Mouse (Mus musculus) embryonic facial prominence, embryonic 12.5 days (tissue): Measurements from ENCODE around the gene Hck. TPM values are rescaled to one million over a fixed set of nuclear protein-coding genes. Genes with fewer than 3 reads are reported as not detected.

ENCODE experiments used
- ATAC-seq: fragments of 200-750 bp; cut with Nextera tagmentation; 2 replicates; pipeline ENCODE4 v1.8.0; 2017; ENCODE audit not compliant: insufficient number of reproducible peaks, insufficient read depth, low FRiP score, low TSS enrichment
- H3K27ac ChIP-seq: fragments of 300-500 bp; sonication (generic); 2 replicates; pipeline ENCODE4 v1.5.1; 2016; ENCODE audit warnings: mild to moderate bottlenecking
- H3K27me3 ChIP-seq: fragments of 300-500 bp; sonication (generic); 2 replicates; pipeline ENCODE4 v1.6.1; 2016; ENCODE audit warnings: mild to moderate bottlenecking, moderate library complexity
- H3K36me3 ChIP-seq: fragments of 300-500 bp; sonication (generic); 2 replicates; pipeline ENCODE4 v1.6.1; 2016; ENCODE audit warnings: mild to moderate bottlenecking
- H3K4me1 ChIP-seq: fragments of 300-500 bp; sonication (generic); 2 replicates; pipeline ENCODE4 v1.6.1; 2016
- H3K4me2 ChIP-seq: fragments of 300-500 bp; sonication (generic); replicated peaks from 2 replicates; pipeline ENCODE4 v1.6.1; 2016; ENCODE audit warnings: mild to moderate bottlenecking, moderate library complexity
- H3K4me3 ChIP-seq: fragments of 300-500 bp; sonication (generic); 2 replicates; pipeline ENCODE4 v1.5.1; 2016; ENCODE audit warnings: mild to moderate bottlenecking
- H3K9ac ChIP-seq: fragments of 300-500 bp; sonication (generic); 2 replicates; pipeline ENCODE4 v1.6.1; 2016; ENCODE audit warnings: mild to moderate bottlenecking, moderate library complexity
- H3K9me3 ChIP-seq: fragments of 300-500 bp; sonication (generic); 2 replicates; pipeline ENCODE4 v1.6.1; 2016; ENCODE audit warnings: mild to moderate bottlenecking, moderate library complexity
- WGBS: fragments of 180-500 bp; shearing (Covaris S2); methylation state at CpG from one replicate; pipeline ENCODE4 v1.1.7; 2016; 5-methylcytosine and 5-hydroxymethylcytosine counted together
- polyA plus RNA-seq: library from polyadenylated mRNA; unstranded; fragments of >200 nt; fragmentation: Nextera tagmentation; extraction: Ambion mirVana; gene quantifications from 2 replicates; pipeline ENCODE4 v1.2.1, GENCODE M21; 2016

Gene Hck
- polyA plus RNA-seq, 1 experiment from 2014 or later, result 4.2 TPM

DNA sequence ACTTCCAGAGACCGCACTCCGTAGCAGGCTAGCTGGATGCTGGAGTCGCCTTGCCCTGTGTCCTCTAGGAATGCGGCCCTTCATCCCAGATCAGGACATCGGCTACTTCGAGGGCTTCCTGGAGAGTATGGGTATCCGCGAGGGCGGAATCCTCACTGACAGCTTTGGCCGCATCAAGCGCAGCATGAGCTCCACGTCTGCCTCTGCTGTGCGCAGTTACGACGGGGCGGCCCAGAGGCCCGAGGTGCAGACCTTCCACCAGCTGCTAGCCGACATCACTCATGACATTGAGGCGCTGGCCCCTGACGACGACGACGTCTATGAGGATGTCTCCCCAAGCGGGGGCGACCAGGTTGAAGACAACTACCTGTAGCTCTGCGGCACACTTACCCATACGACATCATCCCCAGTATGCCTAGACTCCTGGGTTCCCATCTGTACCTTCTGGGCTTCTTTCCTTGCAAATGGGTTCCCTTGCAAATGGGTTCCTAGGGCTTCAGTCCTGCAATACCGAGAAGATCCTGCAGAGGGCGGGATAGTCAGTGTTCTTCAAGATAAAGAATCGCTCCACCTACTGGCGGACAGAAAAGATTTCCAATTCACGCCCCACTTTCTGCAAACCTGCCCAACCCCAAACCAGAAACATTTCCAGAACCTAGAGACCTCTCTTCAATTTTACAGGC lies 27.3 kb upstream of the Hck start:
- ATAC-seq, result no peak
- no peak overlapping the region for H3K4me3 ChIP-seq
- no peaks in the 10 kb centered on the region for H3K9me3 ChIP-seq
- H3K36me3 ChIP-seq, result no peaks in the 10 kb centered on the region
- WGBS, result 33% methylated on average over 32 of the region's 32 CpGs
- H3K27me3 ChIP-seq, result 0 out of 2 replicates have a peak, but pooled peaks cover 4% of the 10 kb centered on the region
- no peak overlapping the region for H3K4me2 ChIP-seq
- no peak overlapping the region for H3K27ac ChIP-seq
- no peaks in the 10 kb centered on the region for H3K4me1 ChIP-seq
- no peak overlapping the region for H3K9ac ChIP-seq

DNA sequence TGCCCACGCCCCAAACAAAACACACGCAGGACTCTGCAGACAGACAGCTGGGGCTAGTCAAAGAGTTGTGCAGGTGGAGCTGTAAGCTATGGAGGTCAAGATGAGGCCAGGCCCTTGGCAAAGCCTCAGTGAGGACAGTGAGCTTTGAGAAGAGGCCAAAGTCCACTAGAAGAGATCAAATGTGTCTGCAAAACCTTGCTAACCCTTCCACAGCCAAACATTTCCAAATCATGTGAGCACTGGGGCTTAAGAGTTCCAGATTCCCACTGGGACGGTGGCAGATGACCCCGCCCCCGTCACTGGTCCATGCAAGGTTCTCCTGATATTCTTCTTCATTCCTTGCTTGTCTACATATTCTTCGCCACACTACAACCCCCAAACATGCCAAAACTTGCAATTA lies 26.4 kb upstream of the Hck start:
- Histone ChIP-seq H3K4me1 (no peaks in the 10 kb centered on the region), H3K4me2 (no peak overlapping the region), H3K36me3 (no peaks in the 10 kb centered on the region), H3K4me3 (no peak overlapping the region), H3K9ac (no peak overlapping the region), H3K9me3 (no peaks in the 10 kb centered on the region), H3K27me3 (0 out of 2 replicates have a peak, but pooled peaks cover 4% of the 10 kb centered on the region), H3K27ac (no peak overlapping the region)
- ATAC-seq, result no peak
- WGBS, result 68% methylated on average over 6 of the region's 6 CpGs

- Histone ChIP-seq H3K27me3 (0 out of 2 replicates have a peak, but pooled peaks cover 4% of the 10 kb centered on the region), H3K4me3 (no peak overlapping the region), H3K4me2 (no peak overlapping the region), H3K27ac (no peak overlapping the region), H3K36me3 (no peaks in the 10 kb centered on the region), H3K9ac (no peak overlapping the region), H3K9me3 (no peaks in the 10 kb centered on the region), H3K4me1 (no peaks in the 10 kb centered on the region)
- no peak for ATAC-seq
- WGBS, result 83% methylated on average over 8 of the region's 8 CpGs
Measured at GRCm38 (mm10) chr2:153083275-153083674, 25.0 kb upstream of the Hck start.

DNA sequence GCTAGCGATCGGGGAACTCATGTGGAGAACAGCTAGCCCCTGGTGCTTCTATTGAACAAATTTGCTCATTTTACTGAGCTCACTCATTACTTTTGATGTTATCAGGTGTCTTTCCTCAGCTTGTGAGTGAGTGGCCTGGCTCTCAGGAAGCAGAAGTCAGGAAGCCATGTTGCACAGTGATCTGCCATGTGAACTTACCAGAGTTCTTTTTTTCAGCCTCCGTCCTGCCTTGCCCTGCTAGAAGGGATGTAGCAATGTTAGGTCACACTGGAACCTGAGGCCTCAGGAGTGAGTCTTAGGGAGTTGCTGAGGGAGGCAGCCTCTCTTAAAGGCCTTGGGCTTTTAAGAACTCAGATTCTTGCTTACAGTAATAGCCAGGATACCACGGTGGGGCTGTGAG lies 24.4 kb upstream of the Hck start:
- Histone ChIP-seq H3K4me2 (no peak overlapping the region), H3K9ac (no peak overlapping the region), H3K27ac (no peak overlapping the region), H3K36me3 (no peaks in the 10 kb centered on the region), H3K27me3 (0 out of 2 replicates have a peak, but pooled peaks cover 4% of the 10 kb centered on the region), H3K4me3 (no peak overlapping the region), H3K4me1 (no peaks in the 10 kb centered on the region), H3K9me3 (no peaks in the 10 kb centered on the region)
- WGBS, result 83% methylated on average over 4 of the region's 4 CpGs
- no peak for ATAC-seq

DNA sequence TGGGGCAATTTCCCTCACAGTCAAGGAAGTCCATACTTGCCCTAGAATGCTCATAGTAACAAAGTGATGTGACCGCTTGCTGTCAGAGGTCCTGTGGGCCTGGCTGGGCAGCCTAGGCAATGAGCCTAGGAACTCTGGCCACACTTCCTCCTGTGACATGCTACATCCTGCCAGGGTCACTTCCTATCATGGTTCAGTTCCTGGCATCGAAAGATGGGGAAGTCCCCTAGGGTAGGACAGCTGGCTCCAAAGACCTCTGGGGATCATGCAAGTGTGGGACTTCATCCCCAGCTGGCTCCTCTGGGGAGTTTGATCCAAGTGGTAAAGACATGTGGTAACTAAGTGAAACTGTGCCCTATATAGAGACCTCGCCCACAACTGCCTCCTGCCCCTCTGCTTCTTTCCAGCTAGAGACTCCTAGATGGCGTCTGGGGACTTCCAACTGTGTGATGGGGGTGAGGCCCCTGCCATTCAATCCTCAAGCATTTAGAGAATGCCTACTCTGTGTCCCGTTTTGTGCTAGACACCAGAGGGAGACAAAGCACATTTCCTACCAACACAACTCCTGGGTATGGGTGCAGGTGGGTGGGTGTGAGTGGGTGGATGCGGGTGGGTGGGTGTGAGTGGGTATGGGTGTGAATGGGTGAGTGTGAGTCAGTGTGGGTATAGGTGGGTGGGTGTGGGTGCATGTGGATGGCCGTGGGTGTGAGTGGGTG lies 23.8 kb upstream of the Hck start:
- Histone ChIP-seq H3K9ac (no peak overlapping the region), H3K4me3 (no peak overlapping the region), H3K4me2 (no peak overlapping the region), H3K27ac (no peak overlapping the region), H3K36me3 (no peaks in the 10 kb centered on the region), H3K27me3 (0 out of 2 replicates have a peak, but pooled peaks cover 4% of the 10 kb centered on the region), H3K9me3 (no peaks in the 10 kb centered on the region), H3K4me1 (no peaks in the 10 kb centered on the region)
- 59% methylated on average over 7 of the region's 7 CpGs for WGBS
- ATAC-seq, result no peak

DNA sequence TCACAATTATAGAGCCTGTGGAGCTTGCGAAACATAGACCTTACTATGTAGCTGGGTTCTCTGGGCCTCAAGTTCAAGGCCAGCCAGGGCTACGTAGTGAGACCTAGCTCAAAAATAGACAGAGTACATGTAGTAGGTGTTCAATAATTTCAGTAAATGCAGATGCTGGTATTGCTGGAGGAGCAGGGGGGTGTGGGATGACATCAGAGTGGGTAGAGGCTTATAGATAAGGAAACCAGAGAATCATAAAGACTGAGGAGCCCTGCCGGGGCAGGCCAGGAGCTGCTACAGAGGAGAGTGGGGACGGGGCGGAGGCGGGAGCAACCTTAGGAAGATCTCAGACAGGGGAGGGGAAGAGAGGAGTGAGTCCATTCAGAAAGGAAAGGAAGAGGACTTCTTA lies 22.7 kb upstream of the Hck start:
- 91% methylated on average over 6 of the region's 6 CpGs for WGBS

GRCm38 (mm10) chr2:153086166-153086565 lies 22.1 kb upstream of the Hck start:
- no peaks in the 10 kb centered on the region for H3K9me3 ChIP-seq
- 89% methylated on average over 4 of the region's 4 CpGs for WGBS

More for the DNA sequence above, 22.7 kb upstream of the Hck start:
- Histone ChIP-seq H3K4me1 (no peaks in the 10 kb centered on the region), H3K36me3 (no peaks in the 10 kb centered on the region), H3K4me3 (no peak overlapping the region), H3K4me2 (no peak overlapping the region), H3K9me3 (no peaks in the 10 kb centered on the region), H3K27ac (no peak overlapping the region), H3K9ac (no peak overlapping the region), H3K27me3 (0 out of 2 replicates have a peak, but pooled peaks cover 4% of the 10 kb centered on the region)
- no peak for ATAC-seq

DNA sequence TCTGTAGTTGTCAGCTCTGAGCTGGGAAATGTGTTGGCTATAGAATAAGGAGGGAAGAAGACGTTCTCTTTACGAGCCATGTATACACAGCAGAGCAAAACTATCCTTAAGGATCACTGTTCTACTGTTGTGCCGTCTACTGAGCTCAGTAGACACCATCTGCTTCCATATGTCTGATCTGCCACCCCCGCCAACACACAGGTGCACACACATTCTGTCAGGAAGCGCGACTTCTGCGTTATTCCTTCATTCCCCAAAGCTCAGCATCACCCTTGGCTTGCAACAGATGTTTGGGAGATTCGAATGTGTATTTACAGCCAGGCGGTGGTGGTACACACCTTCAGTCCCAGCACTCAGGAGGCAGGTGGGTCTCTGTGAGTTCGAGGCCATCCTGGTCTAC lies 21.2 kb upstream of the Hck start:
- WGBS, result 86% methylated on average over 10 of the region's 10 CpGs
- no peak overlapping the region for H3K4me2 ChIP-seq

More at GRCm38 (mm10) chr2:153086166-153086565, 22.1 kb upstream of the Hck start:
- ATAC-seq, result no peak
- Histone ChIP-seq H3K36me3 (no peaks in the 10 kb centered on the region), H3K4me2 (no peak overlapping the region), H3K4me1 (no peaks in the 10 kb centered on the region), H3K9ac (no peak overlapping the region), H3K27me3 (no peaks in the 10 kb centered on the region), H3K4me3 (no peak overlapping the region), H3K27ac (no peak overlapping the region)

GRCm38 (mm10) chr2:153089316-153089715 lies 19.0 kb upstream of the Hck start:
- no peak overlapping the region for H3K27ac ChIP-seq
- 48% methylated on average over 2 of the region's 2 CpGs for WGBS
- no peak overlapping the region for H3K4me2 ChIP-seq
- no peaks in the 10 kb centered on the region for H3K36me3 ChIP-seq
- H3K27me3 ChIP-seq, result no peaks in the 10 kb centered on the region
- H3K4me3 ChIP-seq, result no peak overlapping the region
- no peak for ATAC-seq
- no peaks in the 10 kb centered on the region for H3K4me1 ChIP-seq
- H3K9me3 ChIP-seq, result no peaks in the 10 kb centered on the region
- no peak overlapping the region for H3K9ac ChIP-seq

More for the DNA sequence above, 21.2 kb upstream of the Hck start:
- ATAC-seq, result no peak
- no peak overlapping the region for H3K4me3 ChIP-seq
- no peaks in the 10 kb centered on the region for H3K9me3 ChIP-seq
- H3K27ac ChIP-seq, result no peak overlapping the region
- H3K4me1 ChIP-seq, result no peaks in the 10 kb centered on the region
- H3K36me3 ChIP-seq, result no peaks in the 10 kb centered on the region
- no peaks in the 10 kb centered on the region for H3K27me3 ChIP-seq
- H3K9ac ChIP-seq, result no peak overlapping the region

DNA sequence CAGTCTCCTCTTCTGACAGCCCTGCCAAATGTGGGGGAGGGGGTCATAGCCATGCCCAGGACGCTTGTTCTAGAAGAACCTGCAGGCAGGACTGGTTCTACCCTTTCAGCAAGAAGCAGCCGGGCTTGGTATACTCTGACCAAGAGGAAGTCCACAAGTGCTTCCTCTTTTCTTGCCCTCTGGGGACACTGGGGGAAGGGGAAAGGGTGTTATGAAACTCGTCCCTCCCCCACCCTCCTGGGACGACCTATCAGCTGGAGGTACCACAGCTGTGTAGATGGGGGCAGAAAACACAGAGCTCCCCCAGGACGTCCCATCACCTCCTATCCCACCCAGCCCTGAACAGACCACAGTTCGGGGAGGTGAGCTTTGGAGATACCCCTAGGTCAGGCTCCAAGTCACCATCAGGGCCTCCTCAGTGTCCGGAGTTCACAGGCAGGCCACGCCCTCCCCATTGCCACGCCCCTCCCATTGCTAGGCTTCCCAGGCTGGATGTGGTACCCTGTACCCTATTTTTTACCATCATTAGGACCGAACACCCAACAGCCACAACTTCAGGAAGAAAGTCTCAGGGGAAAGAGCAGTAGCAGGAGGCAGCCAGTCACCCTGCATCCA lies 17.6 kb upstream of the Hck start:
- Histone ChIP-seq H3K9ac (no peak overlapping the region), H3K27ac (no peak overlapping the region), H3K4me2 (no peak overlapping the region), H3K4me1 (no peaks in the 10 kb centered on the region), H3K36me3 (no peaks in the 10 kb centered on the region), H3K27me3 (no peaks in the 10 kb centered on the region), H3K9me3 (no peaks in the 10 kb centered on the region), H3K4me3 (no peak overlapping the region)
- no peak for ATAC-seq
- WGBS, result 35% methylated on average over 10 of the region's 10 CpGs

DNA sequence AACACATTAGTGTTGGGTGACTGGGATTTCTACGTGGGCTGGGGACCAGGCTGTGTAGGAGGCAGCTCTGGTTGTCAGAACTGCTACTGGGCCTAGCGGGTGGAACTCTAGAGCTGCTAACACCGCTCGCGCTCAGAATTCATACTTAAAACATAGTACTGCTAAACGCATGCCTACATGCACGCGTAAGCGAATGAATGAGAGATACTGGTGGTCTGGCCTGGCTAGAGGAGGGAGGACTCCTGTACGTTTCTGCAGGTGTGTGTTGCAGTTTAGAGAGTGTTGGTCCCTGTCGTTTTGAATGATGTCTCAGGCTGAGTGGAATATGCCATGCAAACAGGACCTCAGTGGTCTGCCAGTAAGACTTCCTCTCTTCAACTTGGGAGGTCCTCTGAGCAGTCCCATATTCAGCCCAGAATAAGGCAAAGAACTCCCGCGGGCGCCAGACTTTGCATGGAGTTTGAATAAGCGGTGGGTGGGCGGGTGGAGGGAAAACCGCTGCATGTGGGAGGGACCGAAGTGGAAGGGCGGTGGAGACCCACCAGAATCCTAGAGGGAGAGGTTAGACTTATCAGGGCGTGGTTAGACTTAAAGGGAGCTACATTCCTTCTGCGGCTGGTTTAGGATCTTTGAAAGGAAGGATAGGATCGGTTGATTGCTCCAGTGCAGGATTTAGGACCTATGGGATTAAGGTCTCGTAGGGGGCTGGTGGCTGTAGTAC lies 1.1 kb upstream of the Hck start:
- Histone ChIP-seq H3K9me3 (no peaks in the 10 kb centered on the region), H3K4me1 (0 out of 2 replicates have a peak, but pooled peaks cover 6% of the 10 kb centered on the region), H3K4me3 (peak overlapping the region; percentile 41; the same call in 1 of the 2 replicates), H3K27ac (no peak overlapping the region), H3K9ac (no peak overlapping the region), H3K27me3 (peaks cover 62% of the 10 kb centered on the region), H3K4me2 (peak overlapping the region; percentile 74), H3K36me3 (no peaks in the 10 kb centered on the region)
- 34% methylated on average over 23 of the region's 23 CpGs for WGBS
- no peak for ATAC-seq
